Mouse (Mus musculus): ENCODE data around the gene Clic3. TPM values are rescaled to one million over a fixed set of nuclear protein-coding genes. Genes with fewer than 3 reads are reported as not detected.

The Clic3 gene
- total and polyA plus RNA-seq, 3 experiments = 0.66 to 1.6 TPM; not detected in 1

Small RNA genes within 50 kb of the gene (microRNA-seq; reads per million reads assigned to microRNA genes)
- gene Mir3087 = 0.22 to 0.41 reads per million in 2 experiments

Other genes with a start within 250 kb of the Clic3 start
Only the 30 nearest of the 44 such genes appear.
- gene Tprn, start 194.2 kb upstream of the Clic3 start, total RNA-seq (2021) = 10 to 100 TPM in 1 of 2 experiments, 1 to 10 TPM in 1; 10.0 to 13.1 TPM
- gene Tprn, start 194.2 kb upstream of the Clic3 start, polyA plus RNA-seq (2012; rRNA removed) = 13.6 and 14.6 TPM in 2 replicates
- gene Ssna1, start 184.4 kb upstream of the Clic3 start, total RNA-seq (2021) = 10 to 100 TPM; 37.6 to 46.1 TPM
- 55.2 and 62.1 TPM in 2 replicates for gene Ssna1, start 184.4 kb upstream of the Clic3 start, polyA plus RNA-seq (2012; rRNA removed)
- 10 to 100 TPM; 78.8 to 82.7 TPM for gene Anapc2, start 184.4 kb upstream of the Clic3 start, total RNA-seq (2021)
- 93.1 and 110 TPM in 2 replicates for gene Anapc2, start 184.4 kb upstream of the Clic3 start, polyA plus RNA-seq (2012; rRNA removed)
- not detected for gene Tmem210, start 168.7 kb upstream of the Clic3 start, total RNA-seq (2021)
- gene Tmem210, start 168.7 kb upstream of the Clic3 start, polyA plus RNA-seq (2012; rRNA removed) = not detected in 2 replicates
- gene Lrrc26, start 166.9 kb upstream of the Clic3 start, total RNA-seq (2021) = not detected
- not detected in 2 replicates for gene Lrrc26, start 166.9 kb upstream of the Clic3 start, polyA plus RNA-seq (2012; rRNA removed)
- 10 to 100 TPM in 1 of 2 experiments, 1 to 10 TPM in 1; 8.3 to 13.3 TPM for gene Grin1, start 137.7 kb upstream of the Clic3 start, total RNA-seq (2021)
- gene Grin1, start 137.7 kb upstream of the Clic3 start, polyA plus RNA-seq (2012; rRNA removed) = 15.3 and 16.4 TPM in 2 replicates
- 10 to 100 TPM; 53.6 to 59.9 TPM for gene Man1b1, start 124.5 kb upstream of the Clic3 start, total RNA-seq (2021)
- gene Man1b1, start 124.5 kb upstream of the Clic3 start, polyA plus RNA-seq (2012; rRNA removed) = 10.3 and 13.5 TPM in 2 replicates
- gene Dpp7, start 100.5 kb upstream of the Clic3 start, total RNA-seq (2021) = 10 to 100 TPM; 34.2 to 38.5 TPM
- gene Dpp7, start 100.5 kb upstream of the Clic3 start, polyA plus RNA-seq (2012; rRNA removed) = 47.1 and 55.0 TPM in 2 replicates
- gene Uap1l1, start 91.2 kb upstream of the Clic3 start, total RNA-seq (2021) = 10 to 100 TPM; 15.0 to 22.7 TPM
- 28.4 and 41.5 TPM in 2 replicates for gene Uap1l1, start 91.2 kb upstream of the Clic3 start, polyA plus RNA-seq (2012; rRNA removed)
- gene Sapcd2, start 84.5 kb upstream of the Clic3 start, total RNA-seq (2021) = under 1 TPM in 1 of 2 experiments, not detected in 1; 0.23 TPM
- 3.9 and 4.4 TPM in 2 replicates for gene Sapcd2, start 84.5 kb upstream of the Clic3 start, polyA plus RNA-seq (2012; rRNA removed)
- 1 to 10 TPM; 3.7 to 7.2 TPM for gene Entpd2, start 61.0 kb upstream of the Clic3 start, total RNA-seq (2021)
- 21.1 and 24.7 TPM in 2 replicates for gene Entpd2, start 61.0 kb upstream of the Clic3 start, polyA plus RNA-seq (2012; rRNA removed)
- gene Npdc1, start 57.5 kb upstream of the Clic3 start, total RNA-seq (2021) = 100 to 1,000 TPM; 128 to 145 TPM
- gene Npdc1, start 57.5 kb upstream of the Clic3 start, polyA plus RNA-seq (2012; rRNA removed) = 685 and 775 TPM in 2 replicates
- gene Fut7, start 33.6 kb upstream of the Clic3 start, total RNA-seq (2021) = under 1 TPM in 1 of 2 experiments, not detected in 1; 0.24 TPM
- 0.10 and 0.40 TPM in 2 replicates for gene Fut7, start 33.6 kb upstream of the Clic3 start, polyA plus RNA-seq (2012; rRNA removed)
- gene Abca2, start 28.1 kb upstream of the Clic3 start, total RNA-seq (2021) = 10 to 100 TPM; 32.1 to 42.7 TPM
- gene Abca2, start 28.1 kb upstream of the Clic3 start, polyA plus RNA-seq (2012; rRNA removed) = 86.8 and 118 TPM in 2 replicates
- gene Paxx, start 4.3 kb downstream of the Clic3 start, total RNA-seq (2021) = 10 to 100 TPM; 33.3 to 35.2 TPM
- gene Paxx, start 4.3 kb downstream of the Clic3 start, polyA plus RNA-seq (2012; rRNA removed) = 85.9 and 124 TPM in 2 replicates
- 1 to 10 TPM; 2.5 to 2.7 TPM for gene Ptgds, start 13.2 kb downstream of the Clic3 start, total RNA-seq (2021)
- 4.9 and 5.6 TPM in 2 replicates for gene Ptgds, start 13.2 kb downstream of the Clic3 start, polyA plus RNA-seq (2012; rRNA removed)
- gene Lcn12, start 37.1 kb downstream of the Clic3 start, total RNA-seq (2021) = not detected
- gene Lcn12, start 37.1 kb downstream of the Clic3 start, polyA plus RNA-seq (2012; rRNA removed) = not detected in 2 replicates
- gene Fbxw5, start 43.9 kb downstream of the Clic3 start, total RNA-seq (2021) = 10 to 100 TPM; 83.9 to 89.5 TPM
- 34.4 and 64.3 TPM in 2 replicates for gene Fbxw5, start 43.9 kb downstream of the Clic3 start, polyA plus RNA-seq (2012; rRNA removed)
- gene C8g, start 44.9 kb downstream of the Clic3 start, total RNA-seq (2021) = 1 to 10 TPM; 1.5 to 2.0 TPM
- gene C8g, start 44.9 kb downstream of the Clic3 start, polyA plus RNA-seq (2012; rRNA removed) = 2.7 and 3.0 TPM in 2 replicates
- 10 to 100 TPM; 22.3 to 29.0 TPM for gene Traf2, start 90.1 kb downstream of the Clic3 start, total RNA-seq (2021)
- gene Traf2, start 90.1 kb downstream of the Clic3 start, polyA plus RNA-seq (2012; rRNA removed) = 11.1 and 12.7 TPM in 2 replicates
- gene Edf1, start 101.0 kb downstream of the Clic3 start, total RNA-seq (2021) = 100 to 1,000 TPM; 307 to 329 TPM
- 127 and 140 TPM in 2 replicates for gene Edf1, start 101.0 kb downstream of the Clic3 start, polyA plus RNA-seq (2012; rRNA removed)
- 1 to 10 TPM; 2.3 to 7.4 TPM for gene Mamdc4, start 118.0 kb downstream of the Clic3 start, total RNA-seq (2021)
- gene Mamdc4, start 118.0 kb downstream of the Clic3 start, polyA plus RNA-seq (2012; rRNA removed) = 4.2 and 8.8 TPM in 2 replicates
- 10 to 100 TPM; 53.5 to 54.1 TPM for gene Phpt1, start 118.4 kb downstream of the Clic3 start, total RNA-seq (2021)
- gene Phpt1, start 118.4 kb downstream of the Clic3 start, polyA plus RNA-seq (2012; rRNA removed) = 36.7 and 53.4 TPM in 2 replicates
- gene Ajm1, start 124.9 kb downstream of the Clic3 start, total RNA-seq (2021) = 1 to 10 TPM; 1.4 to 2.1 TPM
- 10.5 and 13.5 TPM in 2 replicates for gene Ajm1, start 124.9 kb downstream of the Clic3 start, polyA plus RNA-seq (2012; rRNA removed)
- 10 to 100 TPM; 86.4 to 96.9 TPM for gene Rabl6, start 151.7 kb downstream of the Clic3 start, total RNA-seq (2021)
- gene Rabl6, start 151.7 kb downstream of the Clic3 start, polyA plus RNA-seq (2012; rRNA removed) = 139 and 150 TPM in 2 replicates
- gene Ccdc183, start 160.8 kb downstream of the Clic3 start, total RNA-seq (2021) = not detected
- gene Ccdc183, start 160.8 kb downstream of the Clic3 start, polyA plus RNA-seq (2012; rRNA removed) = not detected in 2 replicates
- gene Tmem141, start 165.2 kb downstream of the Clic3 start, total RNA-seq (2021) = 10 to 100 TPM; 23.2 to 35.5 TPM
- 27.1 and 27.9 TPM in 2 replicates for gene Tmem141, start 165.2 kb downstream of the Clic3 start, polyA plus RNA-seq (2012; rRNA removed)
- 10 to 100 TPM in 1 of 2 experiments, 1 to 10 TPM in 1; 4.6 to 10.1 TPM for gene Fcna, start 171.2 kb downstream of the Clic3 start, total RNA-seq (2021)
- 2.4 and 4.4 TPM in 2 replicates for gene Fcna, start 171.2 kb downstream of the Clic3 start, polyA plus RNA-seq (2012; rRNA removed)
- gene Lcn8, start 196.3 kb downstream of the Clic3 start, total RNA-seq (2021) = not detected
- gene Lcn8, start 196.3 kb downstream of the Clic3 start, polyA plus RNA-seq (2012; rRNA removed) = not detected in 2 replicates
- gene Lcn5, start 201.1 kb downstream of the Clic3 start, total RNA-seq (2021) = not detected
- not detected in 2 replicates for gene Lcn5, start 201.1 kb downstream of the Clic3 start, polyA plus RNA-seq (2012; rRNA removed)